Mouse (Mus musculus): Measurements from ENCODE around the gene Gtpbp8. TPM values are rescaled to one million over a fixed set of nuclear protein-coding genes. Genes with fewer than 3 reads are reported as not detected.

Gtpbp8 gene
- total RNA-seq, 2 experiments from 2014 or later: 23.3 to 25.9 TPM

- DNase-seq (ENCODE audit: low spot score in 2 of 2): no peak
Observed at GRCm38 (mm10) chr16:44690501-44690900, 55.7 kb downstream of the Gtpbp8 start.

GRCm38 (mm10) chr16:44688507-44688906 lies 57.7 kb downstream of the Gtpbp8 start:
- DNase-seq (ENCODE audit: low spot score in 2 of 2): no peak

- no peak for DNase-seq (ENCODE audit: low spot score in 2 of 2)
Observed at GRCm38 (mm10) chr16:44687719-44688420, 58.3 kb downstream of the Gtpbp8 start.

- DNase-seq (ENCODE audit: low spot score in 2 of 2): no peak
Observed at GRCm38 (mm10) chr16:44686991-44687718, 59.0 kb downstream of the Gtpbp8 start.

Other genes starting within 250 kb of the Gtpbp8 start
- gene Boc, start 187.5 kb downstream of the Gtpbp8 start, total RNA-seq (2021): 10 to 100 TPM; 11.5 to 11.6 TPM
- 1 to 10 TPM; 5.5 to 5.8 TPM for gene Nepro, start 22.1 kb downstream of the Gtpbp8 start, total RNA-seq (2021)
- under 1 TPM; 0.20 to 0.28 TPM for gene Cd200r1, start 19.4 kb upstream of the Gtpbp8 start, total RNA-seq (2021)
- not detected for gene Cd200r4, start 65.4 kb upstream of the Gtpbp8 start, total RNA-seq (2021)
- gene Cd200r2, start 120.7 kb upstream of the Gtpbp8 start, total RNA-seq (2021): not detected
- gene Cd200r3, start 197.3 kb upstream of the Gtpbp8 start, total RNA-seq (2021): not detected